Mouse (Mus musculus): Measurements from ENCODE around the gene Kcnj11.

Kcnj11 gene

GRCm38 (mm10) chr7:46103771-46104170 is 3.2 kb upstream of the Kcnj11 start:
- DNase-seq: no peak

DNA sequence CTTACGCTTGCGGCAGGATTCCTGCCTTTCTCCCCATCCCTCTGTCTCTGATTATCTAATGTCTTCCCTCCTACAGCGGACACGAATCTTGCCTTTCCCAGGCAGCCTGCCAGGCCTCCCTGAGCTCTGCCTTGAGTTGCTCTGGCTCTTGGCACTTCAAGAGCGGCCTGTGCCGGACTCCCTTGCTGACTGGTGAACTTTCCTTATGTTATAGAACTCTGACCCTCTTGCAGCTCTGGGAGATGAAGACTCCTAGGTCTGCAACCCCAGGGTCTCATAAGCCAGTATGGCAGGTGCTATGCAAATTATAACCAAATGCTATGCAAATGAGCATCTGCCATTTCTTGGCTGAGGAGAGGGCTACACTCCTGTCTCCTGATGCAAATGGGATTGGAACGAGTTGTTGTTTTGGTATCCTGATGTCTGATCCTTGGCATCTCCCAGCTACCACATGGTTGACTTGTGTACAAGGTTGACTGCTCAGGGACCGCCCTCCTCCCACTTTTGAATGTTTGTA is 2.6 kb upstream of the Kcnj11 start:
- no peak for DNase-seq

DNA sequence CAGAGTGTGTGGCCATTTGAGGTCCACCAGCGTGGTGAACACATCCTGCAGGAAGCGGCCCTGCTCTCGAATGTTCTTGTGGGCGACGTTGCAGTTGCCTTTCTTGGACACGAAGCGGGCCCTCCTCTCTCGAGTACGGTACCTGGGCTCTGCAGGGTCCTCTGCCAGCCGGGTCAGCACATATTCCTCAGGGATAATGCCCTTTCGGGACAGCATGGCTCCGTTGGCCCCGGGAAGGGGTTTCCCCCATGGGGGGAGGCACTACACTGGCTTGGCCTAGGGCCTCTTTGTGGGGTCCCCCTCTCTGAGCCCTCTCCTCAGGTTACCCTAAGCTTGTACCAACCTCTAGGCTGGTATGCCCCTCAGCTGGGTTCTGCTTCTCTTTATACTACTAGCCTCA is 882 bp downstream of the Kcnj11 start:
- no peak for DNase-seq

- DNase-seq: no peak
These were observed 1.7 kb downstream of the Kcnj11 start for GRCm38 (mm10) chr7:46098919-46099286.

GRCm38 (mm10) chr7:46098221-46098918 is 2.2 kb downstream of the Kcnj11 start:
- DNase-seq: no peak

DNA sequence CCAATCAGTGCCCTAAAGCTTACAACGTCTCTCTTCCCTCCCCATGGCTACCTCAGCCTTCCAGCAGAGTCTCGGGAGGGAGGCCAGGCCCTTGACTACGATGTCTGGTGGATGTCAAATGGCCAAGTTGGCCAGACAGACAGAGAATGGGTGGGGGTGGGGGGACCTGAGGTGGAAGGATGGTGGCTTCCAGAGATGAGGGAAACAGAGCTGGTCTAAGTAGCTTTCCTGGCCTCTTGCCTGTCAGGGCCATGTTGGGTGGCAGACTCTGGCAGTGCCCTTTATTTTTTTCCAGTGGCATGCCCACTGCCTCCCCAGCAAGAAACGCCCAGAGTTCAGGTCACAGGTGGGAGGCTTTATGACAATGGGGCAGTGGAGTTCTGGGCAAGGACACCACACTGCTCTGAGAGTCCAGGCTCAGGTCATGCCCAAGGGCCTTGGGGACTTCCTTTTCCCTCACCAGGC is 3.2 kb downstream of the Kcnj11 start:
- DNase-seq: no peak

- peak in 1 of 2 experiments; percentile 52 for DNase-seq
These were observed 4.4 kb downstream of the Kcnj11 start for GRCm38 (mm10) chr7:46096136-46096535.

- DNase-seq: no peak
These were observed 7.8 kb downstream of the Kcnj11 start for GRCm38 (mm10) chr7:46092803-46093202.

- DNase-seq: no peak
These were observed 12.3 kb downstream of the Kcnj11 start for GRCm38 (mm10) chr7:46088241-46088640.

GRCm38 (mm10) chr7:46086378-46086777 is 14.2 kb downstream of the Kcnj11 start:
- DNase-seq: no peak

DNA sequence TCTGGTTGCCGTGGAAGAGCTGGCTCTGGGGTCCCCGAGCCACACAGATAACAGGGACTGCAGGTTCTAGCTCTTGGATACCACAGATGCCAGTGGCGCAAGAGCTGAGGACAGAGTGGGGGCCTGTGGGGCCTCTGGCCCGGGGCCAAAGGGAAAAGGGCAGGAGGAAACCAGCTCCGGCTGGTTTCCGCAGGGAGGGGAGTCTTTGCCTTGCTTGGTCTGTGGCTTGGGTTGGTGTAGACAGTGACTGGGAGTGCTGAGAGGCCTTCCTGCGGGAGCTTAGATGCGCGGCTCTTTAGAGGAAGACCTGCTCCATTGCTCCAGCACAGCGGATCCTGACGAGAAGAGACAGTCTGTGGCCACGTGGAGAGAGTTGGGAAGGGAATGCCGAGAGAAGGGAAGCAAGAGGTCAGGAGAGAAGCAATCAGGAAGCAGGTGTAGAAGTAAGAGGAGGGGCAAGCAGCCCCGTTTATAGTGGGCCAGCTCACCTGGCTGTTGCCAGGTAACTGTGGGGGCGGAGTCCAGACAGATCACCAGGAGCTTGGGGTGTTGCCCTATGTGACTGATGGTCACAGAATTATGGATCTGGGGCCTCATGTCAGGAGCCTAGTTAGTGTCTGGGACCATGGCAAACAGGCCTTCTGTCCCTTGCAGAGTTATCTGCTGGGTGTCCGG is 15.6 kb downstream of the Kcnj11 start:
- no peak for DNase-seq

GRCm38 (mm10) chr7:46084024-46084423 is 16.5 kb downstream of the Kcnj11 start:
- DNase-seq: no peak

DNA sequence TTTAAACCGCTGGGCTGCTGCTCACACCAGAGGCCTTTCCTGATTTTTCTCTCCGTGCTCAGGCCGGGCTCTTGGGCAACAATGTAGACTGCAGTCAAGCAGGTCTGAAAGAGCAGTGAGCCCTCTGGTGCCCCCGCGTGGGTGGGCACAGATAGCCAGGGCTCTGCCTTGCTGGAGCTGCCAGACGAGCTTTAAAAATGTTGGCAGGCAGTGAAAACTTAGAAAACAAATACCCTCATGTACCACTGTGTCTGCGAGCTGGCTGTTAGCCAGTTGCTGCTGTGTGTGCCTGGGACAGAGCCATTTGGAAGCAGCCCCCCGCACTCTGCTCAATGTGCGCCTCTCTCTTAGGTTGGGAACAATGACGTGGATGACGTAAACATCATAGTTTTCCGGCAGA is 22.9 kb downstream of the Kcnj11 start:
- DNase-seq: no peak

GRCm38 (mm10) chr7:46076844-46077243 is 23.7 kb downstream of the Kcnj11 start:
- no peak for DNase-seq

- no peak for DNase-seq
These were observed 31.7 kb downstream of the Kcnj11 start for GRCm38 (mm10) chr7:46068831-46069230.

DNA sequence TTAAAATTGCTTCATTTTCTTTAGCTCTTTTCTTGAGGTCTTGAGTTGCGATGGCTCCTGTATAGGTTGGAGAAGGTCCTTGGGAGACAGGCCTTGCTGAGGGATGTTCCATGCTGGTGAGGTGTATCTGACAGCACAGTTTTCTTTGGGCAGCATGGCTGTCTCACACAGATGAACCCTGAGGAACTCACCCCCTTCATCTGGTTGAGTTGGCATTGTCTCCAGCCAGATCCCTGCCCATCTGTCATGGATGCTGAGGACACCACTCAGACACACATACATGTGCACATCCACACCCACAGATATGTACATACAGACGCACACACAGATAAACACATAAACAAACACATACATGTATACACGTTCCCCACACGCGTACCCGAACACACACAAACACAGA is 37.3 kb downstream of the Kcnj11 start:
- DNase-seq: no peak

- no peak for DNase-seq
These were observed 39.0 kb downstream of the Kcnj11 start for GRCm38 (mm10) chr7:46061614-46062013.

GRCm38 (mm10) chr7:46060688-46061087 is 39.9 kb downstream of the Kcnj11 start:
- DNase-seq: no peak

DNA sequence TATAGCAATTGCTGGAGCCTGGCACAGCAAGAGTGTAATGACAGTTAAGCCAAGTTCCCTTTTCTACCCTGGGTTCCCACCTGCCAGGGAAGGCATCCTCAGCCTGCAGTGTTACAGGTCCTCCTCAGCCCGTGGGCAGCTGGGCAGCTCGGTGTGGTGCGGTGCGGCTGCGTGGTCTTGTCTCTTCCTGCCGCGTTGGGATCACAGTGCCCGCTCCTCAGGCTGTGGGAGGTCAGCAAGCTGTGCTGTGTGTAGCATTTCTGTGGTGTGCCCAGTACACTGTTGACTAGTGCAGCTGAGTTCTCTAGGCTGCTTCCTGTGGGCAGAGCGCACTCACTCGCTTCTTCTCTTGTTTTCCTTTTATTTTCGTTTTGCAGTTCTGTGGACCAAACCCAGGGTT is 41.7 kb downstream of the Kcnj11 start:
- DNase-seq: peak; percentile 33 to 49

DNA sequence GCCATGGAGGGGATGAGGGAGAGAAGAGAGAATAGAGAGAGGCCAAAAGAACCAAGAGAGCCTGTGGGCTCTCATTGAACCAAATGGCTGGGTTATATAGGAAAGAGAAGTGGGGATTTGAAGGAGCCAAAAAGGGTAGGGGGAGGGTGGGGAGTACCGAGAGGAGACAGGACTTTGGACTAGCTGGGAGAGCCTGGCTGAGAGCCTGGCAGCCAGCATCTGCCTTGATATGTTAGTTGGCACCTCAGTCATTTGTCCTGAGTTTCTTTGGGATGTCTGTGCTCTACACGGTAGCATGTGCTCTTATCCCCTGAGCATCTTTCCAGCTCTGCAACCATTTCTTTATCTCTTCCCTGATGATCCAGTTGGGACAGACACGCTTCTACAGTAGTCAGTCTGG is 47.0 kb downstream of the Kcnj11 start:
- DNase-seq: no peak

- DNase-seq: peak in 1 of 2 experiments; percentile 32
These were observed 48.3 kb downstream of the Kcnj11 start for GRCm38 (mm10) chr7:46052161-46052821.

- no peak for DNase-seq
These were observed 50.6 kb downstream of the Kcnj11 start for GRCm38 (mm10) chr7:46049981-46050380.

- no peak for DNase-seq
These were observed 52.5 kb downstream of the Kcnj11 start for GRCm38 (mm10) chr7:46047873-46048562.

All from spleen, adult 18-20 months (tissue).